Mouse (Mus musculus): ENCODE measurements around the gene Nckap1l.

GRCm38 (mm10) chr15:103496204-103497140 lies 42.9 kb downstream of the Nckap1l start:
- TF ChIP-seq TAL1 (IDR thresholded peaks at IDR 0.05; ENCODE audit: low read length): no peak
- no peak for TF ChIP-seq CTCF (IDR thresholded peaks at IDR 0.05 in 2 of 3, conservative IDR thresholded peaks at IDR 0.05 in 1 of 3; ENCODE audit: control insufficient read depth in 1 of 3, insufficient read depth in 1 of 3, low read depth in 2 of 3, low read length in 3 of 3, poor library complexity in 1 of 3, severe bottlenecking in 1 of 3)
- no peak for TF ChIP-seq POLR2A (IDR thresholded peaks at IDR 0.05; ENCODE audit: control insufficient read depth in 1 of 2, insufficient read depth in 1 of 2, low read depth in 1 of 2, low read length in 2 of 2, poor library complexity in 1 of 2)
- TF ChIP-seq CHD2 (IDR thresholded peaks at IDR 0.05; ENCODE audit: low read length): no peak

Data from MEL (cell line).